Mouse (Mus musculus): ENCODE data around the gene Rfx4.

Gene Rfx4

DNA sequence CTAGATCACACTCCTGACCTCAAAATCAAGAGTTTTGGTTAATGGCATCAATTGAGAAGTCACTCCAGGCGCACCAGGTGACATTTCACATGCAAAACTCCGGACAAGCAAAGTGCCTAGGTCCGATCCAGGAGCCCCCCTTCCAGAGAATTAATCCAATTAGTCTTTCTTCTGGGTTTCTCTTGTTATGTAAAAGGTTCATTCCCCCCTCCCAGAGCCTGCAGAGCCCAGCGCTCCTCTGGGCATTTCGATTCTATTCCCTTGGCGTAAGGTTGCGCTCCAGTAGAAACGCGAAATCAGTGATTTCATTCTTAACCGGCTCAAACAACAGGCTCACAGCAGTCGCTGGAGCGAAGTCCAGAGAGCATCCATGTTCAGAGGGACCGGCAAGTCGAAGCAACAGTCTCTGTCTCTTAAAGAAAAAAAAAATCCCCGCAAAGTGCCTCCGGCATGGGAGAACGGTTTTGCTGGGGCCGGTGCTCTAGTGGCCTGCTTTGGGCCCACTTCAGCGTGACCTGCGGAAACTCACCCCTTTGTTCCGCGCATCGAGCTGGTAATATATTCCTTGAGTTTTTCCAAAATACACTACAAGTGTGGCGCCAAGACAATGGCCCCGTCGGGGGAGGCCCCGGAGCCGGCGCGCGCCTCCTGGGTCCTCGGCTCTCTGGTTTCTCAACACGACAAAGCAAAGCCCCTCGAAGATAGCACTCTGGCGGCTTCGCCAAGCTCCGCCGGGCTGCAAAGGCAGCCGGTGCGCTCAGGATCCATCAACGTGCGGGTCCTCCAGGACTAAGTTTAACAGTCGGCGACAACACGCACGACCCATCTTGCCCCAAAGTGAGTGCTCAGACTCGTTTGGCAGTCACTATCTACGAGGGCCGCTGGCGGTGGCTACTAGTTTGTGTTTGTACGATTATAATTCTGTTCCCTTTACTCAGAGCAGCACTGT lies 2.9 kb downstream of the Rfx4 start:
- DNase-seq (ENCODE audit: low read depth, low spot score), result no peak

GRCm38 (mm10) chr10:84759511-84760117 lies 3.8 kb downstream of the Rfx4 start:
- no peak for DNase-seq (ENCODE audit: low read depth, low spot score)

- DNase-seq (ENCODE audit: low read depth, low spot score), result no peak
Observed at GRCm38 (mm10) chr10:84760118-84761111, 4.6 kb downstream of the Rfx4 start.

DNA sequence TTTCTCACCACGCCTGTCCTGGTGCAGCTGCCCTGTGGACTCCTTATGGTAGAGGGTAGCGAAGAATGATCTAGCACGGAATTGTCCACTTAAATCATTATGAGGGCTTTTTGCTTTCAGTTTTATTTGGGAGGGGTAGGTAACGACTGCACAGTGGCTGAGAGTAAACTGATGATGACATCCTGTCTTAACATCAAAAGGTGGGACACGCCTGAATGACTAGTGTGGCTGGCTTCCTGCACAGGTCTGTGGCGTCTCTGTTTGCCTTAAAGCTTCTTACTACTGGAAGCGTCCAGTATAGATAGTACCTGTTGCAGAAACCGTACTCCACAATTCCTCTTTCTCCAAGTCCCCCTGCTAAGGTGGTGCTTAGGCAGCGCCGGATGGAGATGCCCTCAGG lies 12.9 kb downstream of the Rfx4 start:
- no peak for DNase-seq (ENCODE audit: low read depth, low spot score)

DNA sequence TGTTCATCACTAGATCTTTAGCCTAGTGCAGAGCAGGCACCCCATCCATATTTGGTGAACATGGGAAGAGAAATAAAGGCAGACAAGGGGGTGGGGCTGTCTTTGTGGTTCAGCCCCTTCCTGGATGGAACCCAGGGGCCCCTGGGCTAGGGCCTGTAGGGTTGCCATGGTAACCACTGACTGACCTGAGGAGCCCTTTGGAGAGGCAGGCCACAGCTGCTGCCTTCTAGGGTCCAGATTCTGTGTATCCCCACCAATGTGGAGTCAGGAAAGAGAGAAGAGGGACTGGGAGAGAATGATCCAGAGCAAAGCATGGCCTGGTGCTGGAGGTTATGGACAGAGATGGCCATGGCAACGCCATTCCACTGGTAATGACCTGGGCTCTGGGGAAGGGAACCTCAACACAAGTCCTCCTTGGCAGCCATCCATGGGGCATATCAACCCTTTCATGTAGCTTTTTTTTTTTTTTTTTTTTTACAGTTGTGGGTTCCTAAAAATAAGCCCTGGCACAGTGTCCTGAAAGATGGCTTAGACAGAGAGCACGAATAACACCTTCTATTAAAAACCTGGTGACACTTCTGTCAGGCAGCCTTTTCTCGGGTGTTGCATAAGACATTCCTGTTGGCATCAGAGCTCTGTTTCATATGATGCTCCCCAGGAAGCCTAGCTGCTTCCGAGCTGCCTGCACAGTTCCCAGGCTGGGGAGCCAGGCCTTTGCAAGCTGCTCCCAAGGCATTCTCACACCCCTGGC lies 16.7 kb downstream of the Rfx4 start:
- no peak for DNase-seq (ENCODE audit: low read depth, low spot score)

- DNase-seq (ENCODE audit: low read depth, low spot score), result no peak
Observed at GRCm38 (mm10) chr10:84773889-84774288, 18.0 kb downstream of the Rfx4 start.

DNA sequence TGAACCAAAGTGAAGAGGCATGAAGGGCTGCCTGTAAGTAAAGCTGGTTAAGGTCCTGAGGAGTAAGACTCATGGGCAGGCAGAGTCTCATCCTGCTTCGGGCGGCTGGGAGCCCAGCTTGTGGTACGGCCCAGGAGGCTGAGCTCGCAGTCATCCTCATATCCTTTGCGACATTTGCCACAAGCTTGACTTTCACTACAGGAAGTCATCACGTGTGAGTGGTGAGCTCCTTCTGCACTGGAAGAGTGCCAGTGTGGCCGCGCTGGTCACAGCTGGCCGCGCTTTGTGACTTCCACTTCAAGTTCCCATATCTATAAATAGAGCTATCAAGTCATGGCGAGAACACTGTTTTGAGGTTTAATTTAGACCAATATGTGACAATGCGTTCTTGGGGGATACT lies 18.7 kb downstream of the Rfx4 start:
- DNase-seq (ENCODE audit: low read depth, low spot score), result no peak

DNA sequence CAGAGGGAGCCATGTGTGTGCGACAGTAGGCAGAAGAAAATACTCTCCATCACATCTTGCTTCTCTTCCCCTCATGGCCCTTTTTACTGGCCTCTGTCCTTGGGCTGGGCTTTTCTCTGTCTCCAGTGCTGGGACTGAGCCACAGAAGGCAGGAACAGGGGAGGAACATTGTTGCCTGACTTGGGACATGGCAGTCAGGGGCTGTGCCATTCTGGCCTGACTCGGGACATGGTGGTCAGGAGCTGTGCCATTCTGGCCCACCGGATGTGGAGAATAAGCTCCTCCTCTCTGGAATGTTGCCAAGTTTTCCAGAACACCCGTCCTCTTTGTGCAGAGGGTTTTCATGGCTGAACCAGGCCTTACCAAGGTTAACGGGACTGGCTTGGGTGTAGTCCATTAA lies 21.2 kb downstream of the Rfx4 start:
- DNase-seq (ENCODE audit: low read depth, low spot score), result no peak

DNA sequence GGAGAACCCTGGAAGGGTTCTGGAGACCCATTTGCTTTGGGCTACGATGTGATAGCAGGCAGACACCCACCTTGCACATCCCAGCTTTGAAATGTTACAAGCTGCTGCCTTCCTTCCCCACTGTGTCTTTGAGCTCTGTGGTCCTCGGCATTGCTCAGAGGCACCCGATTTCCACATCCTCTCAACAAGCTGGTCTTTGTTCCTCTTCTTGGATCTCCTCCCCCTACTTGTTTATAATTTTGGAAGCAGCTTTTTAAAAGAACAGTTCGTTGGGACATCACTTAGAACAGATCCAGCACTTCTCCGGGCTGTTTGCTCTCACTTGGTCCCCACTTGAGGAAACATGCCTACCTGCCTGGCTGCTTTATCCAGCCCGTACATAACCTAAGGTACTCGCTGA lies 22.1 kb downstream of the Rfx4 start:
- no peak for DNase-seq (ENCODE audit: low read depth, low spot score)

- DNase-seq (ENCODE audit: low read depth, low spot score), result no peak
Observed at GRCm38 (mm10) chr10:84780828-84781227, 25.0 kb downstream of the Rfx4 start.

DNA sequence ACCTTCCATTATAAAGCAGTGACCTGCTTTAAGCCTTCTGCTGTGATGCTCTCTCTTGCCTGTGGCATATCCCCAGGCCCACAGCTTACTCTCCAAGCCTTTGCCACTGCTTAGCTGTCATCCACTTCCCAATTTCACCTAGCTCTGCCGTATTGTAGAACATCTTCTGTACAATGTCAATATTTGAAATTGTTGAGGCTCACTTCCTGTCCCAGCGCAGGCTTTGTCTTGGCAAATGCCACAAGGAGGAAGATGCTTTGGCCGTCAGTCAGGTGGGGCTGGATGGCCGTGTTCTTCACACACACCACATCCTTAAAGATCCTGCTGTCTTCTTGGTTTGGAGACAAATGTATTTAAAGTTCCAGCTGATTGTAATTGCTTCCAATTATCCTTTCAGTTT lies 29.5 kb downstream of the Rfx4 start:
- DNase-seq (ENCODE audit: low read depth, low spot score), result no peak

GRCm38 (mm10) chr10:84790323-84790722 lies 34.5 kb downstream of the Rfx4 start:
- DNase-seq (ENCODE audit: low read depth, low spot score), result no peak

GRCm38 (mm10) chr10:84791181-84791580 lies 35.3 kb downstream of the Rfx4 start:
- DNase-seq (ENCODE audit: low read depth, low spot score), result no peak

GRCm38 (mm10) chr10:84801521-84801920 lies 45.7 kb downstream of the Rfx4 start:
- no peak for DNase-seq (ENCODE audit: low read depth, low spot score)

DNA sequence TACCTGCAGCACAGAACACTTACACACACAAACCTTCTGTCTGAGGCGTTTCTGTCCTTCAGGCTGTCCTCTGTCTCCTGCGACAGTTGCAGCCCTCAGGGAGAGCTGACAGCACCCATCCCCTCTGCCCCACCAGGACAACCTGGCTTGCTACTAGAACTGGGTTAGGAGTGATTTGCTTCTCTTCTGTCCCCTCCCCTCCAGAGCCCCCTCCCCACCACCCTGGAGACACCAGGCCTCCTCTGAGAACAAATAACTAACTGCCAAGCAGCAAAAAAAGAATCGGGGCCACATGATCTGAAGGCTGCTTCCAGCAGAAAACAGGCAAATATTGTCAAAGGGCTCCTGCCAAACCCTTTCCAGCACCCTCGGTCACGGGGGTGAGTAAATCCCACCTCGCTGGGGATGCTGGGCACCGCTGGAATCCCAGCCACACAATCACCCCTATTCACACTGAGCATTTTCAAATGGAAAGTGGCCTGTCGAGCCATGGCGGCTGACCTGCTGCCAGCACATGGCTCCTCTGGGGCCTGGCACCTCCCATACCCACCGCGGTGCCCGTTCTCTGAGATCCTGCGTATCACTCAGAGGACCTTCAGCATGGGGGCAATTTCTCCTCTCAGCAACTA lies 47.5 kb downstream of the Rfx4 start:
- no peak for DNase-seq (ENCODE audit: low read depth, low spot score)

- DNase-seq (ENCODE audit: low read depth, low spot score), result no peak
Observed at GRCm38 (mm10) chr10:84805576-84805975, 49.7 kb downstream of the Rfx4 start.

GRCm38 (mm10) chr10:84807206-84807605 lies 51.3 kb downstream of the Rfx4 start:
- no peak for DNase-seq (ENCODE audit: low read depth, low spot score)

DNA sequence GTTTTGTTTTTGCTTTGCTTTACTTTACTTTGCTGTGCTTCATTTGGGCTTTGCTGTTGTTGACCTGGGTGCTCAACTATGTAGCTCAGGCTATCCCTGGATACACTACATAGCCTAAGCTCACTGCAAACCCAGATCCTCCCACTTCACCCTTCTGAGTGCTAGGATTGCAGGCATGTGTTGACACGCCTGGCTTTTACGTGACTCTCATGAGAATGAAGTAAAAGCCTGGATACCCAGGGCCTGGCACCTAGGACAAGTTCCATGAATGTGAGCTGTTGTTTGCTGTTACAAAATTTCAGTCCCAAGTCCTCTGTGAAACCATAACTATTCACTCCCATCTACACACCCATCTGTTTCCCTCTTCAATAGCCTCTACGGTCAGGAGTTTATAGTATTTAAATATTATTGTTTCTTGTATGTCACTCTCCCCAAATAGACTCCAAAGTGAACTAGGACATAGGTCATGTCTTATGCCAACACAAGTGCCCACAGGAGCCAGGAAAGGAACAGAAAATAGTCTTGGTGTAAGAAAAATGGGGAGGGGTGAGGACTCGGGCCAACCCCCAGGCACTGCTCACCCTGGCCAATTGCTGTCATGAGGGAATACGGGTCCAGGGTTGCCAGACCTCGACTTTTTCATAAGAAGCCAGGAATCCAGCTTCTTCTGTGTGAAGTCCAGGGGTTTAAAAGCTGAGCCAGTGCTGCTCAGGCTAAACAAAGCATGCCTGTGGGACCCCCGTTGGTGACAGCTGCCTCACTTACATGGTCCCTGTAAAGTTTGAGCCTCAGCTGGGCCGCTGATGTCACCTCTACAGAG lies 54.4 kb downstream of the Rfx4 start:
- no peak for DNase-seq (ENCODE audit: low read depth, low spot score)

- no peak for DNase-seq (ENCODE audit: low read depth, low spot score)
Observed at GRCm38 (mm10) chr10:84811171-84811912, 55.5 kb downstream of the Rfx4 start.

Data from retina, postnatal 7 days (tissue).